Mouse (Mus musculus) MEL (cell line): Measurements from ENCODE around the gene Col7a1. TPM values are rescaled to one million over a fixed set of nuclear protein-coding genes. Genes with fewer than 3 reads are reported as not detected.

ENCODE experiments used
- DNase-seq: peaks from one replicate; pipeline ENCODE4 v3.0.0; 2011; ENCODE audit warnings: low read depth, low spot score
- H3K27ac ChIP-seq: 2 replicates; pipeline ENCODE4 v1.5.1; 2012; ENCODE audit warnings: low read depth, mild to moderate bottlenecking, control low read depth, low read length, moderate library complexity; ENCODE audit not compliant: control insufficient read depth
- H3K27me3 ChIP-seq, 2 experiments: fragments of 150-350 bp in 1 of 2; sonication (generic) in 1 of 2; 2 replicates each; pipeline ENCODE4 v1.6.1; 2012; ENCODE audit warnings: low read length in 2 of 2, mild to moderate bottlenecking in 2 of 2, improper control_type of control experiment in 1 of 2, moderate library complexity in 1 of 2; ENCODE audit not compliant: insufficient read depth in 2 of 2, control insufficient read depth in 1 of 2
- H3K36me3 ChIP-seq, 2 experiments: 2 replicates each; pipeline ENCODE4 v1.6.1; 2012 to 2014; ENCODE audit warnings: low read length in 2 of 2, improper control_type of control experiment in 1 of 2, inconsistent platforms in 1 of 2, mild to moderate bottlenecking in 1 of 2; ENCODE audit not compliant: insufficient read depth in 2 of 2, control insufficient read depth in 1 of 2
- H3K4me1 ChIP-seq, 2 experiments: fragments of 150-350 bp in 1 of 2; sonication (generic) in 1 of 2; 2 replicates each; pipeline ENCODE4 v1.6.1; 2012; ENCODE audit warnings: low read length in 2 of 2, improper control_type of control experiment in 1 of 2, mild to moderate bottlenecking in 1 of 2; ENCODE audit not compliant: insufficient read depth in 2 of 2, control insufficient read depth in 1 of 2
- H3K4me3 ChIP-seq, 2 experiments: fragments of 150-350 bp in 1 of 2; sonication (generic) in 1 of 2; 2 replicates each; pipeline ENCODE4 v1.5.1; 2012; ENCODE audit warnings: low read depth in 2 of 2, low read length in 2 of 2, mild to moderate bottlenecking in 2 of 2, moderate library complexity in 2 of 2, control low read depth in 1 of 2, improper control_type of control experiment in 1 of 2; ENCODE audit not compliant: control insufficient read depth in 1 of 2, insufficient read depth in 1 of 2
- H3K79me2 ChIP-seq: 2 replicates; pipeline ENCODE4 v1.6.1; 2012; ENCODE audit warnings: mild to moderate bottlenecking, low read length, moderate library complexity; ENCODE audit not compliant: control insufficient read depth, poor library complexity, insufficient read depth
- H3K9ac ChIP-seq: 2 replicates; pipeline ENCODE4 v1.6.1; 2012; ENCODE audit warnings: low read depth, mild to moderate bottlenecking, control low read depth, low read length, moderate library complexity; ENCODE audit not compliant: control insufficient read depth, poor library complexity, severe bottlenecking
- H3K9me3 ChIP-seq: fragments of 150-350 bp; sonication (generic); replicated peaks from 2 replicates; pipeline ENCODE4 v1.6.1; 2012; ENCODE audit warnings: mild to moderate bottlenecking, low read length, improper control_type of control experiment, moderate library complexity; ENCODE audit not compliant: insufficient read depth
- CHD2 ChIP-seq: IDR thresholded peaks from 2 replicates; pipeline ENCODE4 v1.6.1; 2011; ENCODE audit warnings: low read length, improper control_type of control experiment
- EP300 ChIP-seq, 2 experiments: IDR thresholded peaks; 2 replicates each; pipeline ENCODE4 v1.6.1; 2011; ENCODE audit warnings: improper control_type of control experiment in 2 of 2, low read length in 2 of 2, low read depth in 1 of 2, mild to moderate bottlenecking in 1 of 2
- GATA1 ChIP-seq: IDR thresholded peaks from 2 replicates; pipeline ENCODE4 v1.6.1; 2011; ENCODE audit warnings: low read depth, low read length, improper control_type of control experiment
- HCFC1 ChIP-seq: IDR thresholded peaks from 2 replicates; pipeline ENCODE4 v1.6.1; 2012; ENCODE audit warnings: low read depth, mild to moderate bottlenecking, inconsistent platforms, low read length, improper control_type of control experiment, moderate library complexity
- JUND ChIP-seq: IDR thresholded peaks from 2 replicates; pipeline ENCODE4 v1.6.1; 2011; ENCODE audit warnings: low read depth, mild to moderate bottlenecking, improper control_type of control experiment, low read length
- MAFK ChIP-seq: IDR thresholded peaks from 2 replicates; pipeline ENCODE4 v1.6.1; 2011; ENCODE audit warnings: low read depth, mild to moderate bottlenecking, low read length, improper control_type of control experiment, borderline replicate concordance
- MYC ChIP-seq: IDR thresholded peaks from 2 replicates; pipeline ENCODE4 v1.6.1; 2011; ENCODE audit warnings: low read depth, mild to moderate bottlenecking, low read length, improper control_type of control experiment, moderate library complexity
- NRF1 ChIP-seq: IDR thresholded peaks from 2 replicates; pipeline ENCODE4 v1.6.1; 2014; ENCODE audit warnings: low read depth, mild to moderate bottlenecking, inconsistent platforms, low read length, improper control_type of control experiment, moderate library complexity; ENCODE audit not compliant: poor library complexity, insufficient read depth, severe bottlenecking
- POLR2A ChIP-seq, 2 experiments: IDR thresholded peaks; 2 replicates each; pipeline ENCODE4 v1.6.1; 2011 to 2012; ENCODE audit warnings: low read length in 2 of 2, mild to moderate bottlenecking in 2 of 2, control low read depth in 1 of 2, improper control_type of control experiment in 1 of 2, low read depth in 1 of 2, moderate library complexity in 1 of 2; ENCODE audit not compliant: control insufficient read depth in 1 of 2, insufficient read depth in 1 of 2, poor library complexity in 1 of 2
- POLR2AphosphoS5 ChIP-seq: IDR thresholded peaks from 2 replicates; pipeline ENCODE4 v1.6.1; 2012; ENCODE audit warnings: low read depth, borderline replicate concordance, mild to moderate bottlenecking, inconsistent platforms, low read length, moderate library complexity, mixed read lengths
- RCOR1 ChIP-seq: IDR thresholded peaks from 2 replicates; pipeline ENCODE4 v1.6.1; 2012; ENCODE audit warnings: low read depth, mild to moderate bottlenecking, inconsistent platforms, low read length, improper control_type of control experiment
- SIN3A ChIP-seq: IDR thresholded peaks from 2 replicates; pipeline ENCODE4 v1.6.1; 2012; ENCODE audit warnings: low read length, improper control_type of control experiment, inconsistent platforms
- TAL1 ChIP-seq: IDR thresholded peaks from 2 replicates; pipeline ENCODE4 v1.6.1; 2012; ENCODE audit warnings: mild to moderate bottlenecking, inconsistent platforms, low read length, moderate library complexity, mixed read lengths
- TBP ChIP-seq: IDR thresholded peaks from 2 replicates; pipeline ENCODE4 v1.8.0; 2011; ENCODE audit warnings: low read depth, low read length, improper control_type of control experiment
- TCF12 ChIP-seq: IDR thresholded peaks from 2 replicates; pipeline ENCODE4 v1.6.1; 2014; ENCODE audit warnings: low read depth, mild to moderate bottlenecking, inconsistent platforms, low read length, improper control_type of control experiment, moderate library complexity
- UBTF ChIP-seq: IDR thresholded peaks from 2 replicates; pipeline ENCODE4 v1.6.1; 2012; ENCODE audit warnings: low read depth, mild to moderate bottlenecking, inconsistent platforms, low read length, improper control_type of control experiment, moderate library complexity, borderline replicate concordance; ENCODE audit not compliant: insufficient read depth
- USF1 ChIP-seq: IDR thresholded peaks from 2 replicates; pipeline ENCODE4 v1.6.1; 2014; ENCODE audit warnings: low read depth, mild to moderate bottlenecking, inconsistent platforms, low read length, improper control_type of control experiment, moderate library complexity
- USF2 ChIP-seq, 2 experiments: IDR thresholded peaks; 2 replicates each; pipeline ENCODE4 v1.6.1; 2011 to 2012; ENCODE audit warnings: improper control_type of control experiment in 2 of 2, low read length in 2 of 2, borderline replicate concordance in 1 of 2, inconsistent platforms in 1 of 2, low read depth in 1 of 2, mild to moderate bottlenecking in 1 of 2; ENCODE audit not compliant: insufficient read depth in 1 of 2
- ZC3H11A ChIP-seq: IDR thresholded peaks from 2 replicates; pipeline ENCODE4 v1.6.1; 2012; ENCODE audit warnings: low read depth, mild to moderate bottlenecking, inconsistent platforms, low read length, improper control_type of control experiment
- ZNF384 ChIP-seq: IDR thresholded peaks from 2 replicates; pipeline ENCODE4 v1.6.1; 2012; ENCODE audit warnings: low read depth, mild to moderate bottlenecking, inconsistent platforms, low read length, improper control_type of control experiment
- polyA plus RNA-seq, 2 experiments: library from polyadenylated mRNA; stranded (reverse) in 1 of 2; unstranded in 1 of 2; fragments of >175 nt in 1 of 2; fragments of >200 nt in 1 of 2; gene quantifications; 2 replicates each; pipeline versions ENCODE4 v1.2.1 to v1.2.4; 2012; ENCODE audit warnings: low replicate concordance in 2 of 2, low read depth in 1 of 2; ENCODE audit not compliant: insufficient read length in 2 of 2, insufficient read depth in 1 of 2, missing spikeins in 1 of 2
- total RNA-seq: library from RNA; depleted of rRNA; stranded (reverse); fragments of 300-350 nt; gene quantifications from 2 replicates; pipeline ENCODE4 v1.2.3, GENCODE M21; 2012

Gene Col7a1
- total and polyA plus RNA-seq, 3 experiments = 1.2 to 2.6 TPM; not detected in 1

- TF ChIP-seq TCF12 (no peak), POLR2AphosphoS5 (no peak), HCFC1 (no peak), POLR2A (IDR thresholded peaks at IDR 0.05; ENCODE audit: control insufficient read depth in 1 of 2, insufficient read depth in 1 of 2, low read depth in 1 of 2, low read length in 2 of 2, poor library complexity in 1 of 2) (no peak), UBTF (no peak)
Observed at GRCm38 (mm10) chr9:109021428-109021827, 68.0 kb downstream of the Col7a1 start (continued).

GRCm38 (mm10) chr9:109022866-109023685 lies 69.7 kb downstream of the Col7a1 start:
- no peaks in the 10 kb centered on the region for H3K9me3 ChIP-seq
- no peaks in the 10 kb centered on the region for H3K36me3 ChIP-seq
- H3K4me3 ChIP-seq = no peak overlapping the region
- no peaks in the 10 kb centered on the region for H3K4me1 ChIP-seq
- DNase-seq = no peak
- no peaks in the 10 kb centered on the region for H3K79me2 ChIP-seq
- no peak overlapping the region for H3K9ac ChIP-seq
- no peaks in the 10 kb centered on the region for H3K27me3 ChIP-seq
- TF ChIP-seq TBP (no peak), MAFK (no peak), JUND (no peak), MYC (no peak), USF2 (IDR thresholded peaks at IDR 0.05; ENCODE audit: borderline replicate concordance in 1 of 2, insufficient read depth in 1 of 2, low read depth in 1 of 2, low read length in 2 of 2) (no peak), GATA1 (no peak), RCOR1 (no peak), ZNF384 (no peak), EP300 (IDR thresholded peaks at IDR 0.05; ENCODE audit: low read depth in 1 of 2, low read length in 2 of 2) (no peak), USF1 (no peak), SIN3A (no peak), ZC3H11A (no peak), TAL1 (no peak), CHD2 (no peak), NRF1 (no peak)
- H3K27ac ChIP-seq = no peak overlapping the region
